Mouse (Mus musculus) common myeloid progenitor, adult 5-6 weeks (primary cell): Measurements from ENCODE around the gene Tlr12. TPM values are rescaled to one million over a fixed set of nuclear protein-coding genes. Genes with fewer than 3 reads are reported as not detected.
"Not testable (repeated sequence)": the region's sequence is repeated elsewhere in the genome, so short reads cannot be mapped to it uniquely, and the experiment has no call there.

ENCODE experiments used
- ATAC-seq: replicated peaks from 2 replicates; pipeline ENCODE4 v1.8.0; 2016; ENCODE audit warnings: low read depth, mild to moderate bottlenecking, moderate TSS enrichment, inconsistent platforms; ENCODE audit not compliant: poor library complexity, severe bottlenecking
- total RNA-seq: library from RNA; stranded (forward); fragments of 200-1000, 187-1606 nt; gene quantifications from 2 replicates; pipeline ENCODE4 v1.2.3, GENCODE M21; 2017

The Tlr12 gene
- total RNA-seq, 1 experiment from 2014 or later: 1.1 TPM

GRCm38 (mm10) chr4:128621109-128621508 is 2.7 kb upstream of the Tlr12 start:
- ATAC-seq: no peak

- no peak for ATAC-seq
These were observed 2.2 kb upstream of the Tlr12 start for GRCm38 (mm10) chr4:128620572-128620971.

GRCm38 (mm10) chr4:128618963-128619362 is 544 bp upstream of the Tlr12 start:
- ATAC-seq: 0 out of 2 replicates have a peak, but pooled peaks have one; percentile 4

GRCm38 (mm10) chr4:128617363-128618120 is 877 bp downstream of the Tlr12 start:
- ATAC-seq: peak; percentile 64

- peak; percentile 33 for ATAC-seq
These were observed 2.7 kb downstream of the Tlr12 start for GRCm38 (mm10) chr4:128615761-128616160.

GRCm38 (mm10) chr4:128613326-128613725 is 5.1 kb downstream of the Tlr12 start:
- ATAC-seq: no peak

GRCm38 (mm10) chr4:128611726-128612125 is 6.7 kb downstream of the Tlr12 start:
- not testable (repeated sequence) for ATAC-seq

- no peak for ATAC-seq
These were observed 7.7 kb downstream of the Tlr12 start for GRCm38 (mm10) chr4:128610706-128611105.

GRCm38 (mm10) chr4:128609925-128610402 is 8.5 kb downstream of the Tlr12 start, which contains the start of gene Zscan20:
TSS of gene Zscan20 (minus strand) at chr4:128610098.
- peak; percentile 96 for ATAC-seq

GRCm38 (mm10) chr4:128609276-128609924 is 9.0 kb downstream of the Tlr12 start:
- no peak; the same call in 1 of the 2 replicates for ATAC-seq

- no peak for ATAC-seq
These were observed 10.8 kb downstream of the Tlr12 start for GRCm38 (mm10) chr4:128607661-128608060.

- no peak for ATAC-seq
These were observed 11.8 kb downstream of the Tlr12 start for GRCm38 (mm10) chr4:128606586-128606985.

GRCm38 (mm10) chr4:128597801-128598560 is 20.4 kb downstream of the Tlr12 start:
- no peak for ATAC-seq

- peak; percentile 71 for ATAC-seq
These were observed 24.4 kb downstream of the Tlr12 start for GRCm38 (mm10) chr4:128594062-128594461.

GRCm38 (mm10) chr4:128593286-128593685 is 25.1 kb downstream of the Tlr12 start:
- ATAC-seq: no peak

- peak; percentile 47; the same call in 1 of the 2 replicates for ATAC-seq
These were observed 39.2 kb downstream of the Tlr12 start for GRCm38 (mm10) chr4:128579182-128579581.

GRCm38 (mm10) chr4:128575811-128576210 is 42.6 kb downstream of the Tlr12 start:
- ATAC-seq: no peak
